Mouse (Mus musculus): ENCODE data around the gene Smndc1.
A peak's percentile ranks its signal among the peaks of the same experiment; 100 is the strongest.
"Not testable (repeated sequence)": the region's sequence is repeated elsewhere in the genome, so short reads cannot be mapped to it uniquely, and the experiment has no call there.

The Smndc1 gene

DNA sequence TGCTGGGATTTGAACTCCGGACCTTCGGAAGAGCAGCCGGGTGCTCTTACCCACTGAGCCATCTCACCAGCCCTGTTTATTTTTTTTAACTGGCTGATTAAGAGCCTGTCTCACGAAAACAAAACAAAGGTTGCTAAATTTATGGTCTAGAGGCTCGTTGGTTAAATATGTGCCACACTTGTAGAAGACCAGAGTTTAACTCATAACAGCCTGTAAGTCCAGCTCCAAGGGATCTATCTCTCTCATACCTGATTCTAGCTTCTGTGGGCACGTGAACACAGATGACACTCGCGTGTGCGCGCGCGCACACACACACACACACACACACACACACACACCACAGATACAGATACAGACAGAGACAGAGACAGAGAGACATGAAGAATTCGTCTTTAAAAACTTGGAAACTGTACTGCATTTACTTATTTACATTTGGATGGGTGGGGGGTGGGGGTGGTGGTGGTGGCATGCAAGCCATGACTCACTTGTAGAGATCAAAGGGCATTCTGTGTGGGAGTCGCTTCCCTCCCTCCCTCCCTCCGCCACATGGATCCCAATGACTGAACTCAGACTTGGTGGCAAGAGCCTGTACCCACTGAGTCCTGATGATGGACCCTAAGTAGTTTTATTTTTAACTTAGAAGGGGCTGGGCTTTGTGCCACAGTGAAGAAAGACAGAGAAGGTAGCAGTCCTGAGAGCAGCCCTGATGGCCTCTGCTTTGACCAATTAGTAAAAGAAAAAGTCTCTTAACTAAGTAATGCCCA lies 23.4 kb upstream of the Smndc1 start:
- no peak for DNase-seq (ENCODE audit: low spot score in 2 of 2)

DNA sequence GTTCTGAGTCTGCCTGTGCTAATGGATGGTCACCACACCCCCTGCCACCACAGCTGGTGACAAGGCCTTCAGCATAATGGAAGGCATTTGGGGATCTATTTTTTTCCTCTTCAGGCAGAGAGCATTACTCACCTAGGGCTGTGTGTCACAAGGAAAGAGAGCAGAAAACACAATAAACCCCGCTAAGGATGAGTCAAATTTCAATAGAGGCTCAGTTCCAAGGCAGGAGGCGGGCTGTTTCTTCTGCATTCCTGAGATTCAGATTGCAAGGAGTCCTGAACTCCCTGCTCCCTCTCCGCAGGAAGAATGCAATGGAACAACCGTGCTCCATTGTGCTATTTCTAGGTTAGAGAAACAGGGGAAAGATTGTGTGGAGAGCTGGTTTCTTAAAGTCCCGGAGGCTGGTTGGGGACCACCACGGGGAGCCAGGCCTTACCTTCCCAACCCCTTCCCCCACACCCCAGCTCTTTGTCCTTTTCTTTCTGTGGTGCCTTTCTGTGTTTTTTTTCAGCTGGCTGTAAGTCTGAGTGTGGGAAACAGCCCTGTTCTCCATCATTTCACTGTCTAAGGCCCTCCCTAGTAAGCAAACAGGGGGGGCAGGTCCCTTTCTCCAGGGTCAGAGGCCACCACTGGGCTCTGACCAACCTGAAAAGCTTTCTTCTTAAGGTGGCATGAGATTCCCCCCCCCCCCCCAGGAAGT lies 21.9 kb upstream of the Smndc1 start:
- no peak for DNase-seq (ENCODE audit: low spot score in 2 of 2)

DNA sequence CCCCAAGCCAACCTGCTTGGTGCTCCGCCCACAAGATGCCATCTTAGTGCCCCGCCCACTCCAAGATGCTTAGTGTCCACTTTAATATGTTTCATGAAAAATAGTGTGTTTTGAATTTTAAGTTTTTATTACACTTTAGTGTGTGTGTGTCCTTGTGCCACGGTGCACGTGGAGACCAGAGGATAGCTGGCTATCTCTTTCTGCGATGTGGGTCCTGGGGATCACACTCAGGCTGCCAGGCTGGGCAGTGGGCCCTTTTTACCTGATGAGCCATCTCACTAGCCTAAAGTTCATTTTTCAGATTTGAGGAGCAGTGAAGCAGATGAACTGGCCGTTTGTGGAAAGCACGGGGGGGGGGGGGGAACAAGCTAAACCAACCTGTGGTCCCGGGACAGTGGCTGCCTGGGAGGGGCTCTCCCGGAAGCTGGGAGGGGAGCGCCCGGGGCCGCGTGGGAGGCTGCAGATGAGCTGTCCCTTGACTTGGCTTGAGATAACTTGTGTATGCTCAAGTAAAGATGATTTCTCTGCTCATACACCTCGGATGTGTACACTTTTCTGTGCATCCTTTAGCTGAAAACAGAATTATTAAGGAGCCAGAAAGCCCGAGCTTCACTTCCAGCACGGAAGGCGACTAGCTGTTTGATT lies 19.4 kb upstream of the Smndc1 start:
- no peak for DNase-seq (ENCODE audit: low spot score in 2 of 2)

DNA sequence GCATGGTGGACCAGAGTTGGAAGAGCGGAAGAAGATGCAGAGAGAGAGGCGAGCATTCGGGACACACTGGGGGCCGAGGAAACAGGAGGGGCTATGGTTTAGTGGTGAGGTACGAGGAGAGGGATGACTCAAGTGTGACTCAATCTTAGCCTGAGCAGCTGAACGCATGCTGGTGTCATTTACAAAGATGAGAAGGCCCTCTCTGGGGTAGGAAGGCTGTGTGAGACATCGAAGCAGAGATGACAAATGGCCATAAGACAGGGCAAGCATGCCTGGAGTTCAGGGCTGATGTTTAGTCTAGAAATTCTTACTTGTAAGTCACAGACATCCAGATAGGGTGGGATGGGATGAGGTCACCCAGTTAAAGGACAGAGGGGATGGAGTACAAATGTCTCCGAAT lies 18.0 kb upstream of the Smndc1 start:
- no peak for DNase-seq (ENCODE audit: low spot score in 2 of 2)

DNA sequence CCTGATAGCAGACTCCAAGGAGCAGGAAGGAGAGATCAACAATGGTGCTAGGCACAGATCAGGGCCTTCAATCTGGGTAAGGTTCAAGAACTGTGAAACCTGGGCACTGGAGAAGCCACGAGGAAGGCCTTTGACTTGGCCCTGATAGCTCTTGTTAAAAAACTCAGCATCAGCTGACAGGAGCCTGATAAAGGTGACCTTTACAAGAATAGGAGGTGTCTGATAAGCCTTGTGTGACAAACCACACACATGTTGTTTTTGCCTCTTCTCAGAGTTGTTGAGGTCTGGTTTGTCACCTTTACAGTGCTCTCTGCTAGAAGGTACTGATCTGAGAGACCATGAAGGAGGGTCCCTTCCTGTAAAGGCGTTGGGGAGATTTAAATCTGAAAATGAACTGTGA lies 17.0 kb upstream of the Smndc1 start:
- DNase-seq (ENCODE audit: low spot score in 2 of 2): no peak

DNA sequence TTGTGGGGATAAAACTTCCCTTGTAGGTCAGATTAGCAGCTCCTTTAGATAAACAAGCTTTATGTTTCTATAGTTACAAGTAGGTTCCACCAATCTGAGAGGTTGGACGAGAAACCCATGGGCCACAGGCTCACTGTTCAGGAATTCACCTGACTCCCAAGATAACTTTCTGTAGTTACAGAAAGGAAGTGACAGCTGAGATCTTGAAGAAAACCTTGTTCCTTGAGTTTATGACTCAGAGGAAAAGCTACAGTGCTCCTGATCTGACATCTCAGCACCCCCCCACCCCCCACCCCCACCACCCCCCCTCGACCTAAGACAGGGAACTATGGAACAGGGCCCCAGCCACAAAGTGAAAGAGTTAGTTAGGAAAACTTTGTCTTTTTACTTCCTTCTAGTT lies 15.4 kb upstream of the Smndc1 start:
- peak in 1 of 2 experiments; percentile 4 for DNase-seq (ENCODE audit: low spot score in 2 of 2)

DNA sequence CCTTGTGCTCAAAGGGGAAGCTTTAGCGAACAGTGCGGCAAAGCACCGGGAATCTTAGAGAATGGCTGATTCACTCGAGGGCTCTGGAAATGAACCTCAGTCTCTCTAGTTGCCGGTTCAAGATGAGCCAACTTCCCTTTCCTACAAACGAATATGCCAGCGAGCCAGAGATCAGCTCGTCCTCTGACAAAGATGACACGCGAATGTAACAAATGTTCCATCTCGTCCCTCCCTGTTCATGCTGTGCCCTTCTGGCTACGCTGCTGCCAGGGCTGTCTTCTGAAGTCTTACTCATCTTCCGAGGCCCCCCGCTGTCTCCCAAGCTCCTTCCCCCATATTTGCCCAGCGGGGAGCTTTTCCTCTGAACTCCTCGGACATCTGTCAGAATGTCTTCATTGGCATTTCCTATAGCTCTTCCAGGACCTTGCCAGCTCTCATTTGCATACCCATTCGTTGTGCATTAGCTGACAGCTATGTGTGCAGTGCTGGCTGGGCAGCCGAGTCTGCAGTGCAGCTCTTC lies 14.5 kb upstream of the Smndc1 start:
- peak in 1 of 2 experiments; percentile 16 for DNase-seq (ENCODE audit: low spot score in 2 of 2)

DNA sequence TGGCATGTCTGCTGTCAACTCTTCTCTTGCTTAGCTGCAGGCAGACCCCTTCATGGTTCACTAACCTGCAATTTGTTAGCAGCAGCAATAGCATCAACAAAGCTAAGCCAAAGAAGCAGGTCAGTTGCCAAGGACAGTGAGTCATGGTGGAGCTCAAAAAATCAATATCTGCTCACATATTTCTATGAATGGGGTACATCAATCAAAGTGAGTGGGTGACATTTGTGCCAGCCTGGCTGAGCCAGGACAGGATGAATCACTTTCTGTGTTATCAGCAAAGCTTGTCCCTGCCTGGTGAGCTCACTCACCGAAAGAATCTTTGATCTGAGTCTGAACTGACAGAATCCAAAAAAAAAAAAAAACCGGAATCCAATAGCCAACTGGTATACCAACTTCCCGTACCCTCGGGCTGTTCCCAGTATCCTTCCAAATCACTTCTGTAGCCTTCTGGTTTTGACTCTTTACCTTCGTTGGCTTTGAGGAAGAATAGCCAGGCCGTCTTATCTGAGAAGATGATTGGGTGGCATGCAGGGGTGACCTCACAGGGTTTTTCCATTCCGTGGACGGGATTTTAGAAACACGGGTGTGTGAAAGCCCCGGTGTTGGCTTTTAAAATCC lies 13.9 kb upstream of the Smndc1 start:
- peak in 1 of 2 experiments; percentile 10 for DNase-seq (ENCODE audit: low spot score in 2 of 2)

DNA sequence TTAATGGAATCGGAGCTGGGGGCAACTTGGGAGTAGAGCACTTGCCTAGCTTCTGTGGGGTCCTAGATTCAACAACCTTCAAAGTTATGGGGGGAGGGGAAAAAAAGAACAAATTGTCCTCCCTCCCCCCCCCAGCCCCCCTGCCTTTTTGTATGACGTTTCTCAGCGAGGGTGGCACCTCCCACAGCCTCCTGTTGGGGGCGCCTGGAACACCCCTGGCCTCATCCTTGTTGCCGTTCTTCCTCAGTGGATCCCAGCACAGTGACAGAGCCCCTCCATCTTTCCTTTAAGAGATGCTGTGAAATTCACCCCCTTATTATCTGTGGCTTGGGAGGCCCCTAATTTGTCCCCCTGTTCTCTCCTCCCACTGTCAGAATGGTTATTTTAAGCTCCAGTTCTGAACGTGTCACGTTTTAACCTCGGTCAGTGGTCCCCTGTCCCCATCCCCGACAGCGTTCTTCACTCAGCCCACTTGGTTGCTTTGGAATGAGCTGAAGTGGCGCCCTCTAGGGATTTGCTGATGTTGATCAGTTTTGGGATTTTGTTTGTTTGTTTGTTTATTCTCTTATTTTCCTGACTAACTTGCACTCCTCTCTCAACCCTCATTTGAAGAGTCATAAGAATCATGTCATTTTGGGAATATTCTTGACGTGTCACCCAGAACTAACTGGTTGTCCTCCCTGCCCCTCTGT lies 12.5 kb upstream of the Smndc1 start:
- no peak for DNase-seq (ENCODE audit: low spot score in 2 of 2)

DNA sequence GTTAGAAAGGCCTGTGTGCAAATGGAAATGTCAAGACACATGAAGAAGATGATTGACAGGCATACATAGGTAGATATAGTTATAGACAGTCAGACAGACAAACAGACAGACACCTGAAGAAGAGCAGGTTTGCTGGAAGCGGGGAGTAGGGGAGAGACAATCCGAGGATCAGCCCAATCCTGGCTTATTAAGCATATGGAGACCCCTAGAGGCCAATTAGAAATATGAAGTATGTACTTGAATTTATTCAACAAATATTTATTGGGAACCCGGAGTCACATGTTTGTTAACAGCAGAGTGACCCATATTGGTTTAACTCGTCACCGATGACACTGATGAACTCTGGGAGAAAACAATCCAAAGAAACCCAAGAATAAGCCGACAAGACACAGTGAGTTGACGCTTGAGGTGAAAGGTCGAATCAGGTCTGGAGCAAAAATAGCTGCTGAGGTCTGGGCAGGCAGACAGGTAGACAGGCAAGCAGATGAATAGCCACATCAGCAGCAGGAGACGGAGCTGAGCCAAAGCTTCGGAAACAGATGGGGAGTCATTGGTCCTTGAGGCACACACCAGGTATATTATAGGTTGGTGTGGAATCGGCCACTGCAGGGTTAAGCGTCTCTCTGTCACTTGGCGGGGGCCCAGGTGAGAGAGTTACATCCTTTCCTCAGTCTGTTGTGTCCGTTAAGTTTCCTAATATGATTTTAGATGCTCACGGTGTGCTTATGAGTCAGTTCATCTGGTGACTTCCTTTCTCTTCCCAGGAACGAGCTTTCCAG lies 10.1 kb upstream of the Smndc1 start:
- DNase-seq (ENCODE audit: low spot score in 2 of 2): no peak

DNA sequence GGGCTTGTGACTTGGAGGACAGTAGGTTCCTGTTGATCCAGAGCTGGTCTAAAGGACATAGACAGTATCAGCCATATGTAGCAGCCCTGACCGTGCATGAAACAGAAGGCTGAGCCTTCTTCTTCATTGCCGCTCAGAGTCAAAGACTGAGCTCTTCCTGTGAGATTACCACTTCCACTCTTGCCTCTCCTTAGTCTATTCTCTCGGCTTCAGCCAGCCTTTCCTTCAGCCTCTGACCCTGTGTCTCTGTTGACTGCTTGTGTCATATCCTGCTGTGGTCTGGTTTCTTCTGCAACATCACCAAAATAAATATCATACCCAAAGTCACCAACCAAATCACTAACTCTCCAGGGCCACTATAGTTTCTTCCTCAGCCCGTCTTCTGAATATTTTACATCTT lies 8.8 kb upstream of the Smndc1 start:
- DNase-seq (ENCODE audit: low spot score in 2 of 2): no peak

DNA sequence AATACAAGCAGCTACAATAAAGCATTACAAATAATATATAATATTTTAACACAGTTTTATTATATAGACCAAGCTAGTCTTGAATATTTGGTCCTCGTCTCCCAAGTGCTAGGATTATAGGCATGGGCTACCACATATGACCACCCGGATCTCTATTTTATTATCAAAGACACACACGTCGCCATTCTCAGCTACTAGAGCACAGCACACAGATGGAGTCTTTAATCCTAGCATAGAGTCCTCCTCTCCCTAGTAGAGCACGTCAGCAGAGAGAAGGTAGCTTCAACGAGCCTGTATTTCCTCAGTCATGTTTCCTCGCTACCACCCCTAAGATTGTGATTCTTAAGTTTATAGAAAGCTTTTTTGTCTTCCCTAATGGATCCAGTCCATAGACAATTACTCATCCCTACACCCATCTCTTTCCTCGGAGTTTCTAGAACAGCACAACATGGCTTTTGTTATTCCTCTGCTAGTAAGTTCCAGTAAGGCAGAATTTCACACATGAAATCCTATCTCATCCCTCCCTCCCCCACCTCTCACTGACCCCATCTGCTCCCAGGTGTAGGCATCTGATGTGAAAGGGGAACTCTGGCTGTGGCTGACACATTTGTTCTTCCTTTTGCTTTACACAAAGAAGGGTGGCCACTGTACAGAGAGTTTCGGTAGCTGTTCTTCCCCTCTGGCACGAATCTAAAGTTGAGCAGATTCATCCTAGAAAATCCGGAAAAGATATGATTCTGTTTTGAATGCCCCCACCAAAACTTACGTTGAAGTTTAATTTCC lies 7.3 kb upstream of the Smndc1 start:
- no peak for DNase-seq (ENCODE audit: low spot score in 2 of 2)

DNA sequence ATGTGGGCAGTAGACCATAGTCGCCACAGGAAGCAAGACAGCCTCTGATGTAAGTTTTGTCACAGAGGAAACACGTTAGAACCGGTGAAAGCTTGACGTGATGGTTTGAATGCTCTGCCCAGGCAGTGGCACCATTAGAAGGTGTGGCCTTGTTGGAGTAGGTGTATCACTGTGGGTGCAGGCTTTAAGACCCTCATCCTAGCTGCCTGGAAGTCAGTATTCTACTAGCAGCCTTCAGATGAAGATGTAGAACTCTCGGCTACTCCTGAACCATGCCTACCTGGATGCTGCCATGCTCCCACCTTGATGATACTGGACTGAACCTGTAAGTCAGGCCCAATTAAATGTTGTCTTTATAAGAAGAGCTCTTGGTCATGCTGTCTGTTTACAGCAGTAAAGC lies 5.4 kb upstream of the Smndc1 start:
- not testable (repeated sequence) for DNase-seq (ENCODE audit: low spot score in 2 of 2)

DNA sequence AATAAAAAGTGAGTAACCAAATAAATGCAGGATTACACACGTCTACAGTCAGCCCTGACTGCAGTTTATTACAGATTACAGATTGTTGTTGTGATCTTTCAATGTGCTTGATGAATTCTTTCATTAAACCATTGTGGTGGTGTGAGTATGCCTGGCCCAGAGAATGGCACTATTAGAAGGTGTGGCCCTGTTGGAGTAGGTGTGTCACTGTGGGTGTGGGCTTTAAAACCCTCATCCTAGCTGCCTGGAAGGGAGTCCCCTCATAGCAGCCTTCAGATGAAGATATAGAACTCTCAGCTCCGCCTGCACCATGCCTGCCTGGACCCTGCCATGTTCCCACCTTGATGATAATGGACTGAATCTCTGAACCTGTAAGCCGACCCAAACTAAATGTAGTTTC lies 4.6 kb upstream of the Smndc1 start:
- DNase-seq (ENCODE audit: low spot score in 2 of 2): not testable (repeated sequence)

DNA sequence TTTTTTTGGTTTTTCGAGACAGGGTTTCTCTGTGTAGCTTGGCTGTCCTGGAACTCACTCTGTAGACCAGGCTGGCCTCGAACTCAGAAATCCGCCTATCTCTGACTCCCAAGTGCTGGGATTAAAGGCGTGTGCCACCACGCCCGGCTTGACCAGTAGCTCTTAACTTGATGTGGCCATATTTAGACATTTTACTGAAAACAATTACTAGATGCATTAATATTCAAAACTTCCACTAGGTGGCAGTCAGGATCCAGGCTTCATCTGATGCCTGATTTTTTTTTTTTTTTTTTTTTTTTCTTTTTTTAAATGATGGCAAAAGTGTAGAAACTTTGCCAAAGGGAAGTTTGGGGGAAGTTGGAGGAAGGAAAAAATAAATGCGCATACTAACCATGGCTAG lies 4.2 kb upstream of the Smndc1 start:
- DNase-seq (ENCODE audit: low spot score in 2 of 2): no peak

DNA sequence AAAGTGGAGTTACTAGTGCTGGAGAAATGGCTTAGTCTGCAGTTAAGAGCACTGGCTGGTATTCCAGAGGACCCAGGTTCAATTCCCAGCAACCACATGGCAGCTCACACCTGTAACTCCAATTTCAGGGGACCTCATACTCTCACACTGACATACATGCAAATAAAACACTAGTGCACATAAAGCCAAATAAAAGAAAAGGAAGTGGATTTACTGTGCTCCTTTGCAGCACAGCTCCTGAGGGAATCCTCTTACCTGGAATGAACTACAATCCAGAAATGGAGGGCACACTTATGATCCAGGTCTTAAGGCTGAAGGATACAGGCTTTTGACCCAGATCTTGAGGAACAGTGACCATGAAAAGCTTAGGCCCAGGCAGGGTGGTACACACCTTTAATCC lies 3.3 kb upstream of the Smndc1 start:
- no peak for DNase-seq (ENCODE audit: low spot score in 2 of 2)

DNA sequence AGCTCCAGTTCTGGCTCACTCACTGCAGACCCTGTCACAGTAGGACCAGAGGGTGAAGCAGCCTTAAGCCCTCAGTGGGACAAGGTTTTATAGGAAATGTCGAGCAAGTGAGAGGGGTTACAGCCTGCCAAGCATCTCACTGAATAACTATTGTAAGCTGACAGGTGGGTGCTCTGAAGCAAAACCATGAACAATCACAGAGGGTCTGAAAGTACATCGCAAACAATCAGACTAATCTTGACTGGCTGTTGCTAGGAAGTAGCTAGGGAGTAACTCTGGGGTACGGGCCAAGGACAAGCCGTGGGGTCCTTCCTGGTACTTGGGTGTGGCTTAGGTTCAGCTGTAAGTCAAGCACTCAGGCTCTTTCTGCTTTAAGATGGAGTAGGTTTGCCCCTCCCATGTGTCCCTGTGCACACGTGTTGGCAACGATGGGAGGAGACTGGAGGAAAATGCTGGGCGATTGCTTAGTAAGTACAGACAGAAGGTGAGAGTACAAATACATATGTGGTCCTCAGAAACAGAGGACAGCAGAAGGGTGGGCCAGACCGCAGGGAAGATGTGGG lies 2.5 kb upstream of the Smndc1 start:
- no peak for DNase-seq (ENCODE audit: low spot score in 2 of 2)

DNA sequence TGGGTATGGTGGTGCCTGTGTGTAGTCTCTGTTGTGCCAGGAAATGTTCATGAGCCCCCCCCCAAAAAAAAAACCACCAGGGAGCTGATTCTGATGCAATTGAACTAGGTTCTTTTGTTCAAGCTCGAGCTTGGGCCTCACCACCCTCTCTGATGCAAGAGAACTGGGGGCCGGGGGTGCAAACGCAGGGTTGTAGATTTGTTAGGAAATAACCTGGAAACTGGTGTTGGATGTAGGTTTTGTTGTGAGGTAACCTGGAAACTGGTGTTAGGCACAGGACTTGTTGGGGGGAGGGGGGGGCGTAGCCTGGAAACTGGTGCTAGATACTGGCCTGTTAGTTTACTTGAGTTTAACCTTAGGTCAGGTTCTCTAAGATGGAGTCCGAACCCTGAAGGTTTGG lies 1.4 kb upstream of the Smndc1 start:
- no peak for DNase-seq (ENCODE audit: low spot score in 2 of 2)

DNA sequence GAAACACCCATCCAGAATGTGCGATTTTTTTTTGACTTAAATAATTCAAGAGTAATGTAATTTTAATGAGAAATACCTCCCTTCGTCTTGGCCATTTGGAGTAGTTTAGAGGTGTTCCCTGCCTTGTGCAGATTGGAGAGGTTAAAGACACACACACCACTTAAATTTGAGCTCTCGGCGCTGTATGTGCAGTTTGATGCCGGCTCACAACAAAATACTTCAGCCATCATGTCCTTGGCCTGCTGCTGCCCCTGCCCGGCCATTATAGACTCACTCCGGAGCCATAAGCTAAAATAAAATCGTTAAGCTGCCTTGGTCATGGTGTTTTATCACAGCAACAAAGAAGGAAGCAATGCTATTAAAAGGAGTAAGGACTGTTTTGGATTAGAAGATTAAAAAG lies 1.0 kb upstream of the Smndc1 start:
- DNase-seq (ENCODE audit: low spot score in 2 of 2): no peak

Measured in right cerebral cortex, postnatal 10 days (tissue).